In the genomic region with DNA sequence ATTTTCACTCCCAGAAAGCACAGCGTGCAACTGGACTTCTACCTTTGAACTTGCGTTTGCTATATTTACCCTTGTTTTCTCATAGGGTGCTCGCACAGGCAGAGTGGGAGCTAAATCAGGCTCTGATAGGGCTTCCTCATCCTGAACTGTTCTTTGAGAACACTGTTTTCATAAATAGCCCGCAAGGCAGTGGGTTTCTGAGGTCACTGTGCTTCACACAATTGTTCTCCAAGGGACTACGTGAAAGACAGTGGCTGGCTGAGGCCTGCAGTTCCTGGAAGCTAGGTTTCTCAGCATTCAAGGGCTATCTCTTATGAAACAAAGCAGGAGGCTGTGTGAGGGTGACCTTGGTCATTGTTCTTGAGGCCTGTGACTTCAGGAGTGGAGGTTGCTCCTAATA, we compare ENCODE assay signal across 10 mouse cellular contexts.
DNase-seq lines count a peak whose midpoint lies in the region; ATAC-seq lines count a peak whose summit lies in the region.
"Had no signal": no experiment of that assay in that cellular context is flagged by ENCODE, and none has a peak within 500 bp of the region (broad histone marks: within the 10 kb centered on the region; RNA-seq: fewer than 3 reads in every experiment).

No protein-coding gene starts in this region.

- H3K4me1 ChIP-seq in liver, embryonic 16.5 days (ENCODE audit: control insufficient read depth, low read depth, low read length), result no peaks in the 10 kb centered on the region
- peaks cover 9% of the 10 kb centered on the region for H3K4me1 ChIP-seq in forebrain, embryonic 10.5 days

- ATAC-seq in liver, embryonic 16.5 days (ENCODE audit: low read depth), result peak; percentile 60

- intact Hi-C loops in heart, postnatal 25 days (cut with DNase I), result loop anchor here (5.0 kb wide), 1 partner anchor 51 kb away; no protein-coding TSS in a partner anchor

- no peak overlapping the region for H3K4me3 ChIP-seq in liver, embryonic 16.5 days (ENCODE audit: low read depth, low read length)
- H3K4me3 ChIP-seq in forebrain, embryonic 10.5 days, result no peak overlapping the region

- no peaks in the 10 kb centered on the region for H3K27me3 ChIP-seq in liver, embryonic 16.5 days (ENCODE audit: control insufficient read depth, insufficient read depth, low read depth, low read length)
- H3K27me3 ChIP-seq in forebrain, embryonic 10.5 days (ENCODE audit: poor library complexity, severe bottlenecking), result no peaks in the 10 kb centered on the region

- no peak overlapping the region for H3K4me2 ChIP-seq in liver, embryonic 16.5 days (ENCODE audit: low read depth, low read length)

- 42% methylated on average over 5 of the region's 5 CpGs for WGBS in liver, embryonic 16.5 days (ENCODE audit: insufficient replicate concordance)
- WGBS in forebrain, embryonic 10.5 days, result 84% methylated on average over 5 of the region's 5 CpGs

- H3K36me3 ChIP-seq in liver, embryonic 16.5 days (ENCODE audit: control insufficient read depth, insufficient read depth), result no peaks in the 10 kb centered on the region
- no peaks in the 10 kb centered on the region for H3K36me3 ChIP-seq in forebrain, embryonic 10.5 days (replicated peaks)

- H3K9me3 ChIP-seq in liver, embryonic 16.5 days (replicated peaks; ENCODE audit: control insufficient read depth, low read length), result no peaks in the 10 kb centered on the region
- no peaks in the 10 kb centered on the region for H3K9me3 ChIP-seq in forebrain, embryonic 10.5 days

- DNase-seq in adrenal gland, adult 2 months, result peak; percentile 16
- no peak for DNase-seq in adrenal gland, postnatal 25 days
- peak; percentile 3 to 9 for DNase-seq in adrenal gland, postnatal 36 days
- DNase-seq in heart, postnatal 25 days (ENCODE audit: low spot score), result peak; percentile 47
- no peak for DNase-seq in forebrain, embryonic 10.5 days (ENCODE audit: extremely low spot score, low spot score)
- no peak for DNase-seq in c-Kit-positive CD71-positive TER-119-positive erythroid progenitor cells, embryonic 14.5 days (ENCODE audit: low spot score)
- DNase-seq in cerebellum, postnatal 25 days, result no peak
- DNase-seq: cerebellum, adult 18-20 months; retina, postnatal 1 day had no signal

- no peak overlapping the region for H3K9ac ChIP-seq in liver, embryonic 16.5 days (ENCODE audit: low read depth, low read length)

- H3K27ac ChIP-seq in liver, embryonic 16.5 days (ENCODE audit: low read length), result no peak overlapping the region
- no peak overlapping the region for H3K27ac ChIP-seq in forebrain, embryonic 10.5 days

Comparison
In these comparisons a context has a peak if more than half of its experiments do, and no peak if none do; other contexts are left out.
1. DNase-seq: peak in adrenal gland, adult 2 months (single experiment), adrenal gland, postnatal 36 days (2 of 2) and heart, postnatal 25 days (single experiment); none in adrenal gland, postnatal 25 days (single experiment), forebrain, embryonic 10.5 days (single experiment), c-Kit-positive CD71-positive TER-119-positive erythroid progenitor cells, embryonic 14.5 days (single experiment) and cerebellum, postnatal 25 days (0 of 2).